Mouse (Mus musculus) ZHBTc4 (cell line): ENCODE measurements around the gene Cfap298.

ENCODE experiments used
- DNase-seq: peaks from one replicate; pipeline ENCODE4 v3.0.0-alpha.2; 2011; ENCODE audit warnings: low read depth, low spot score

Cfap298 gene

GRCm38 (mm10) chr16:90916040-90916481 lies 18.9 kb downstream of the Cfap298 start:
- DNase-seq, result no peak

GRCm38 (mm10) chr16:90911766-90912165 lies 23.1 kb downstream of the Cfap298 start:
- DNase-seq, result peak; percentile 67

- peak; percentile 78 for DNase-seq
Measured at GRCm38 (mm10) chr16:90910855-90911533, 23.9 kb downstream of the Cfap298 start.

DNA sequence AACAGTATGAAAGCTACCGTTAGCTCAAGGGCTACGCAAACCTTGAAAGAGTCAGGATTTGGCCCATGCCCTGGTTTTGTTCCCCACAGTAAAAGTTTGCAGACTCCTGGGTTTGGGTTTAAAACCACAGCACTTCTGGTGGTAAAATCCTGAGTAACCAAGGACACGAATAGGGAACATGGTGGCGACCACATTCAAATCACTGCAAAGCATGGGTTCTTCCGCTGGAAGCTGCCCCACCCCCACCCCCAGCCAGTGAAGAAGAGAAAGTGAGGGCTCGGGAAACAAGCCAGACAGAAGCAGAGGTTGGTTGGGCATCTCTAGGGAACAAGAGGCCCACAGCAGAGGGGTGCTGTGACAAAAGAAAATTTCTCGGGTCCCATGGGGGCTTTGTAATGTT lies 27.7 kb downstream of the Cfap298 start:
- DNase-seq, result no peak

DNA sequence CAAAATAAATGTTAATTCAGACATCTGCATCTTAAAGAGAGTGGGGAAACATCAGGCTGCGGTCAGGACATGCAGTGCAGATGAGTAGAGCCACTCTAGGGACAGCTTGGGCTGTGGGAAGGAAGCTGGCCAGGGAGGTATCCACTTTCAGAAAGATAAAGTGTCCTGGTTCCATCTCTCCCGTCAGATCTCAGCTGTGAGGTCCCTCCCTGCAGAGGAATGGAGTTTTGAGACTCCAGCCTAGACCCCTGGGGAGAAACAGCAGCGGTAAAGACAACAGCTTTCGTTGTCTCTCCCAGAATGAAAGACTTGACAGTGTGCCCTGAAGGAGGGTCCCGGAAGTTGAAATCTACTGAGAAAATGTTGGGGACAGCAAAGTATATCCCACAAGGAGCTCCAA lies 31.6 kb downstream of the Cfap298 start:
- peak; percentile 90 for DNase-seq

- DNase-seq, result no peak
Measured at GRCm38 (mm10) chr16:90901364-90901763, 33.5 kb downstream of the Cfap298 start.

GRCm38 (mm10) chr16:90899498-90899897 lies 35.4 kb downstream of the Cfap298 start:
- no peak for DNase-seq

DNA sequence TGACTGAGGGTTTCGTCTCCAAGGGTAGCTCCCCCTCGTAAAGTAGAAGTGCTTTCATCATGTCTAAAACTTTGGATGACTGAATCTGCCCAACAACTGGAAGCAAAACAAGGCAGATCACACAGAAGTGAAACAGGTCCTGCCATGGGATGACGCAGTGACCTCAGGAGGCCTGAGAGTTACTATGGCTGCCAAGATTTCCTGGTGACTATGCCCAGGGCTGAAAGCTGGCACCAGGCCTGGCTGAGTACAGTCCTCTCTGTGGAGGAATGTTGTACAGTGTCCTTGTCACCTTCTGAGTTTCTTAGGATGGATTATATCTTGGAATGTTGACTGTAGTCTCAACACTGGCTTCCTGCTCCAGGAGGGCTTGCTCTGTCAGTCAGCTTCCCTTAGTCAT lies 37.3 kb downstream of the Cfap298 start:
- no peak for DNase-seq

- DNase-seq, result no peak
Measured at GRCm38 (mm10) chr16:90893792-90894191, 41.1 kb downstream of the Cfap298 start.

DNA sequence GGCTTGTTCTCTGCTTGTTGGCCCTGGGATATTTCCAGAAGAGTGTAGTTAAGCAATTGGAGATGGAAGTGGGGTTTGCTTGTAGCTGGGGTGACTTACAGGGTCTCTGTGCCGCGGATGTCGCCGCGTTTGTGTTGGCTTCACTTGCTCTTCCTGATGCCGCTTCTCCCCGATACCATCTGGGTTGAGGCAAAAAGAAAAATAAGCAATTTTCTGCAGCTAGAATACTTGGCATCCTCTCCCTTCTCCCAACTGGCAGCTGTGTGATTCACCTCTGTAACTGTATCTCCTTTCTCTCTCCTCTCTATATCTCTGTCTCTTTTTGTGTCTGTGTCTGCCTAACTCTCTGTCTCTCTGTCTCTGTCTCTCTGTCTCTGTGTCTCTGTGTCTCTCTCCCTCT lies 41.9 kb downstream of the Cfap298 start:
- DNase-seq, result no peak

GRCm38 (mm10) chr16:90892081-90892480 lies 42.8 kb downstream of the Cfap298 start:
- DNase-seq, result no peak

DNA sequence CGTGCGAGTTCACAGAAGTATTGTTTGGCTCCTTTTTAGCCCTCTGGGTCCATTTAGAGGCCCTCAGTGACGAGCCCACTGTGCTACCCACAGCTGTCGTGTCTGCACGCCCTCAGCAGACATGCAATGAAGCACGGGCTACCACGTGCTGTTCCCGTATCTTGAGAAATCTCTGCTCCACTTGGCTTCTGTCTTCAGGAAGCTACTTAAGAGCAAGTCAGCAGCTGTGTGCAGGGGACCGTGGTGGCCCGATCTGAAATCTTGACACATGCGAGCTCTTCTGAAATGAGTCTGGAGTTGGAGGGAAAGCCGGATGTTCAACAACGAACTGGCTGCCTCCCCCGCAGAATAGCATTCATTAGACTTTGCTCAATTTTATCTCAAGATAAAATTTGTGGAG lies 43.3 kb downstream of the Cfap298 start:
- DNase-seq, result no peak

DNA sequence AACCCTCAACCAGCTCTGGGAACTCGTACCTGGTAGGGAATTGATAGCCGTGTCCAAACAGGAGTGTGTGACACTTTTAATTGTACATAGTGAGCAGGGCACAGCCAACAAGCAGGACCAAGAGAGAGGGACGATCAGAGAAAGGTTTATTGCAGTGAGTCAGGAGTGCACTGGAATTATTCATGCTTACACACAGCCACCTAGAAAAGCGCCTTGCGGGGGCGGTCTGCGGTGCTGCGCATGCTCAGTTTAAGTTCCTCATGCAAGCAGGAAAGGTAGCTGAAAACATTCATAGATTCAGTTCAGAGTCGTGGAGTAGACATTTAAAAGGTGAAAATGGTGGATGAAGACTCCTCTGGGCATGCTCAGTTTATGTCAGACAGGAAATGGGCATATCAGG lies 44.2 kb downstream of the Cfap298 start:
- peak; percentile 33 for DNase-seq

DNA sequence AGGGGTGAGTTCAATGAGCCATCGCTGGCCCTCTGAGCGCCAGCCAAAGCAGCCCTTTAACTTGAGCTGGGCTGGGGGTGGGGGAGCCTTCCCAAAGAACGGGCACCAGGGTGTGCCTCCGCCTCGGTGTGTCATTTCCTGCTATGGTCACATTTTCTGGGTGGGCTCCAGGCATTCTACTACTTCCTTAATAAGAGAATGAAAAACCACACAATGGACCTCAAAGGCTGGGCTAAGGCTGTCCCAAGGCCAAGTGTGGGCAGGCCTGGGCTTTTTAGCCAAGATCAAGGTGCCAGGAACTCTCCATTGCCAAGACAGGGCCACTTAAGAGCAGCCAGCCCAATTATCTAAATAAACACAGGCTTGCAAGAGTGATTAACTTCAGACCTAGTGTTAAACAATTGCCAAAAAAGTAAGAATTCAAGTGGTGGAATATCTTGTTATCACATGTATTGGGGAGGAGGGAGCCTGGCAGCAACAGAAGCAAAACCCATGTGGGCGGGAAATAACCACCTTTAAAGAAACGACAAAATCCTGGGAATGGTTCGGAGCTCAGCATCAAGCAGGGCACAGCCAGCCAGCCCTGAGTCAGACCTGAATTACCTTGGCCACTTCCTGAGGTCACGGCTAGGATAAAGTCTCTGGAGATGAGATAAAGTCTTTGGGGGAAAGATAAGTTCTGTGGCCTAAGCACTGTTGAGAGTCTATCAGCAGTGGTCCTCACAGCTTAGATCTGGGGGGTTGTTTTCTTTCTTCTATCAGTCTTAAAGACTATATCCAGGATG lies 48.9 kb downstream of the Cfap298 start:
- DNase-seq, result no peak

DNA sequence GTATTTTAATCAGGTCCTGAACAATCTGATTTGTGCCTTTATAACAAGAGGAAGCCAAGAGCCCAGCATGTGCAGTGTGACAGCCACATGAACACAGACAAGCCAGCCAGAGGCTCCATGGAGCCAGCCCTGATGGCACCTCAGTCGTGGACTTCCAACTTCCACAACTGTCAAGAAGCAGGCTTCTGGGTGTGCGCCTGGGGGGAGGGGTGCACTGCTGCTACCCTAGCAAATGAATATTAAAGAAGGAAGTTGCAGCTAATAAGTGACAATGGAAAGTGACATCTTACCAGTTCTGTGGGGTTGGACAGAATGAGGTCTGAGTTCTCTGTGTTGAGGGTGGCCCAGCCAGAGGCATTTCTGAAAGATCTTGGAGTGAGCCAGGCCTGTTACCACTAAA lies 49.6 kb downstream of the Cfap298 start:
- DNase-seq, result no peak

GRCm38 (mm10) chr16:90882501-90882977 lies 52.4 kb downstream of the Cfap298 start:
- DNase-seq, result no peak

DNA sequence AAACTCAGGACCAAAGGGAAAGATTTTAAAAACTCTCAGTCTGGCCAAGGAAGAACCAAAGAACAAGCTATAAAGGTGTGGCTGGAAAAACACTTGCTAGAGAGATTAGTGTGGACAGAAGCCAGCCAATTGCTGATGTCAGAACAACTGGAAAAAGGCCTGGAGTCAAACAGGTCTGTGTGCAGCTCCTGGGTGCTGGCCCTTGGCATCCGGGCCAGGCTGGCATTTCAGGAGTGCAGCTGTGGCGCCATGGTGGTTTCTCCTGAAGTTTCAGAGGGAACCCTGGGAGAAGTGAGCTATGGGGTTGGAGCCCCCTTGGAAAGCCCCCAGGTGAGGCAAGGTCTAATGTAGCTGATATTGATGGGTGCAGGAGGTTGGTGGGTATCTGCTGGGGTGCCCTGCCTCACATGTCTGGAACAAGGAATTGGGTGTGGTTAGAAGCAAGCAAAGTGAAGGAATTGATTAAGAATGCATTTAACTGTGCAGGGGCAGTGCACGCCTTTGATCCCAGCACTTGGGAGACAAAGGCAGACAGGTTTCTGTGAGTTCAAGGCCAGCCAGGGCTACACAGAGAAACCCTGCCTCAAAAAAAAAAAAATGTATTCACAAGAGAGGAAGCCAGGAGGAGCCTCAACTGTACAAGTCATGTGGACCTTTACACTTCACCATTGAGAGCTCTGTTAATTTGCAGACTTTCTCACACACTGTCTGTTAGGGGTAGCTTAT lies 56.6 kb downstream of the Cfap298 start:
- peak; percentile 88 for DNase-seq
